Mouse (Mus musculus): ENCODE measurements around the gene Acat2. TPM values are rescaled to one million over a fixed set of nuclear protein-coding genes. Genes with fewer than 3 reads are reported as not detected.
"Not testable (repeated sequence)": the region's sequence is repeated elsewhere in the genome, so short reads cannot be mapped to it uniquely, and the experiment has no call there.

The Acat2 gene
- polyA plus RNA-seq, 1 experiment = 143 TPM

GRCm38 (mm10) chr17:12949669-12950068, 10.9 kb downstream of the Acat2 start:
- TF ChIP-seq POLR2A (IDR thresholded peaks at IDR 0.05; ENCODE audit: borderline replicate concordance, extremely low read depth, insufficient read depth, insufficient read length, poor library complexity, severe bottlenecking) = no peak
- no peak for TF ChIP-seq CTCF (IDR thresholded peaks at IDR 0.05; ENCODE audit: borderline replicate concordance, extremely low read depth, insufficient read depth, insufficient read length)
- no peak for DNase-seq (ENCODE audit: low read depth)

- TF ChIP-seq POLR2A (IDR thresholded peaks at IDR 0.05; ENCODE audit: borderline replicate concordance, extremely low read depth, insufficient read depth, insufficient read length, poor library complexity, severe bottlenecking) = no peak
- no peak for TF ChIP-seq CTCF (IDR thresholded peaks at IDR 0.05; ENCODE audit: borderline replicate concordance, extremely low read depth, insufficient read depth, insufficient read length)
- DNase-seq (ENCODE audit: low read depth) = no peak
Measured at GRCm38 (mm10) chr17:12942459-12943162, 17.9 kb downstream of the Acat2 start.

- TF ChIP-seq POLR2A (IDR thresholded peaks at IDR 0.05; ENCODE audit: borderline replicate concordance, extremely low read depth, insufficient read depth, insufficient read length, poor library complexity, severe bottlenecking) (no peak), CTCF (IDR thresholded peaks at IDR 0.05; ENCODE audit: borderline replicate concordance, extremely low read depth, insufficient read depth, insufficient read length) (no peak)
- no peak for DNase-seq (ENCODE audit: low read depth)
Measured at GRCm38 (mm10) chr17:12941543-12942260, 18.8 kb downstream of the Acat2 start.

- peak; percentile 9 for DNase-seq (ENCODE audit: low read depth)
- TF ChIP-seq POLR2A (IDR thresholded peaks at IDR 0.05; ENCODE audit: borderline replicate concordance, extremely low read depth, insufficient read depth, insufficient read length, poor library complexity, severe bottlenecking) (no peak), CTCF (IDR thresholded peaks at IDR 0.05; ENCODE audit: borderline replicate concordance, extremely low read depth, insufficient read depth, insufficient read length) (no peak)
Measured at GRCm38 (mm10) chr17:12940151-12940805, 20.3 kb downstream of the Acat2 start, which contains the start of gene Acat3. TSS of gene Acat3 (minus strand) at chr17:12940600.

- DNase-seq (ENCODE audit: low read depth) = not testable (repeated sequence)
Measured at GRCm38 (mm10) chr17:12939377-12940148, 21.0 kb downstream of the Acat2 start.

- no peak for TF ChIP-seq CTCF (IDR thresholded peaks at IDR 0.05; ENCODE audit: borderline replicate concordance, extremely low read depth, insufficient read depth, insufficient read length)
- TF ChIP-seq POLR2A (IDR thresholded peaks at IDR 0.05; ENCODE audit: borderline replicate concordance, extremely low read depth, insufficient read depth, insufficient read length, poor library complexity, severe bottlenecking) = no peak
- DNase-seq (ENCODE audit: low read depth) = peak; percentile 72
Measured at GRCm38 (mm10) chr17:12938077-12938476, 22.5 kb downstream of the Acat2 start.

- no peak for TF ChIP-seq CTCF (IDR thresholded peaks at IDR 0.05; ENCODE audit: borderline replicate concordance, extremely low read depth, insufficient read depth, insufficient read length)
- TF ChIP-seq POLR2A (IDR thresholded peaks at IDR 0.05; ENCODE audit: borderline replicate concordance, extremely low read depth, insufficient read depth, insufficient read length, poor library complexity, severe bottlenecking) = no peak
- no peak for DNase-seq (ENCODE audit: low read depth)
Measured at GRCm38 (mm10) chr17:12937412-12937970, 23.1 kb downstream of the Acat2 start.

- DNase-seq (ENCODE audit: low read depth) = peak; percentile 17
- TF ChIP-seq CTCF (IDR thresholded peaks at IDR 0.05; ENCODE audit: borderline replicate concordance, extremely low read depth, insufficient read depth, insufficient read length) = no peak
- TF ChIP-seq POLR2A (IDR thresholded peaks at IDR 0.05; ENCODE audit: borderline replicate concordance, extremely low read depth, insufficient read depth, insufficient read length, poor library complexity, severe bottlenecking) = no peak
Measured at GRCm38 (mm10) chr17:12935719-12936118, 24.8 kb downstream of the Acat2 start.

GRCm38 (mm10) chr17:12931576-12931975, 29.0 kb downstream of the Acat2 start:
- not testable (repeated sequence) for DNase-seq (ENCODE audit: low read depth)

- TF ChIP-seq POLR2A (IDR thresholded peaks at IDR 0.05; ENCODE audit: borderline replicate concordance, extremely low read depth, insufficient read depth, insufficient read length, poor library complexity, severe bottlenecking) (no peak), CTCF (IDR thresholded peaks at IDR 0.05; ENCODE audit: borderline replicate concordance, extremely low read depth, insufficient read depth, insufficient read length) (no peak)
- no peak for DNase-seq (ENCODE audit: low read depth)
Measured at GRCm38 (mm10) chr17:12925703-12926180, 34.8 kb downstream of the Acat2 start.

- no peak for DNase-seq (ENCODE audit: low read depth)
- TF ChIP-seq POLR2A (IDR thresholded peaks at IDR 0.05; ENCODE audit: borderline replicate concordance, extremely low read depth, insufficient read depth, insufficient read length, poor library complexity, severe bottlenecking) (no peak), CTCF (IDR thresholded peaks at IDR 0.05; ENCODE audit: borderline replicate concordance, extremely low read depth, insufficient read depth, insufficient read length) (no peak)
Measured at GRCm38 (mm10) chr17:12925001-12925400, 35.5 kb downstream of the Acat2 start.
